In genomic region chr8:94186542-94186941, GRCm38 (mm10) we compare ENCODE assay signal across 8 mouse cellular contexts. TPM values are rescaled to one million over a fixed set of nuclear protein-coding genes. Genes with fewer than 3 reads are reported as not detected.
A peak's percentile ranks its signal among the peaks of the same experiment; 100 is the strongest.
DNase-seq lines count a peak whose midpoint lies in the region; ATAC-seq and TF ChIP-seq lines count a peak whose summit lies in the region.

No protein-coding gene starts in this region.

- peak overlapping the region; percentile 24; the same call in 1 of the 2 replicates for H3K4me2 ChIP-seq in forebrain, embryonic 12.5 days
- H3K4me2 ChIP-seq in limb, embryonic 13.5 days (replicated peaks) = peak overlapping the region; percentile 51
- H3K4me2 ChIP-seq in midbrain, embryonic 13.5 days (replicated peaks) = peak overlapping the region; percentile 22; the same call in 1 of the 2 replicates
- peak overlapping the region; percentile 35 for H3K4me2 ChIP-seq in stomach, embryonic 15.5 days

- no peak overlapping the region for H3K4me3 ChIP-seq in MEL (ENCODE audit: control insufficient read depth in 1 of 2, insufficient read depth in 1 of 2, low read depth in 2 of 2, low read length in 2 of 2)
- peak overlapping the region; percentile 11; the same call in 1 of the 2 replicates for H3K4me3 ChIP-seq in forebrain, embryonic 12.5 days (replicated peaks)
- peak overlapping the region; percentile 26 for H3K4me3 ChIP-seq in hindbrain, embryonic 10.5 days
- peak overlapping the region; percentile 20 for H3K4me3 ChIP-seq in limb, embryonic 13.5 days
- H3K4me3 ChIP-seq in midbrain, embryonic 13.5 days (replicated peaks) = no peak overlapping the region
- H3K4me3 ChIP-seq in stomach, embryonic 15.5 days (replicated peaks) = no peak overlapping the region

- no peak for TF ChIP-seq EP300 in MEL (IDR thresholded peaks at IDR 0.05; ENCODE audit: low read depth in 1 of 2, low read length in 2 of 2)

- peak; percentile 55 to 76 (median 65) for TF ChIP-seq CTCF in MEL (IDR thresholded peaks at IDR 0.05 in 2 of 3, conservative IDR thresholded peaks at IDR 0.05 in 1 of 3; ENCODE audit: control insufficient read depth in 1 of 3, insufficient read depth in 1 of 3, low read depth in 2 of 3, low read length in 3 of 3, poor library complexity in 1 of 3, severe bottlenecking in 1 of 3)

- DNase-seq in MEL (ENCODE audit: low read depth, low spot score) = peak; percentile 46
- DNase-seq in c-Kit-positive CD71-positive TER-119-positive erythroid progenitor cells, embryonic 14.5 days (ENCODE audit: low spot score) = peak; percentile 84
- DNase-seq in hindbrain, embryonic 10.5 days (ENCODE audit: low spot score) = peak; percentile 69
- no peak for DNase-seq in layer of hippocampus, postnatal 14 days (ENCODE audit: low spot score in 2 of 2)

- peak; percentile 28 for TF ChIP-seq RAD21 in MEL (IDR thresholded peaks at IDR 0.05; ENCODE audit: low read depth, low read length)

- no peak overlapping the region for H3K9ac ChIP-seq in MEL (ENCODE audit: control insufficient read depth, low read depth, low read length, poor library complexity, severe bottlenecking)
- H3K9ac ChIP-seq in forebrain, embryonic 12.5 days = no peak overlapping the region
- no peak overlapping the region for H3K9ac ChIP-seq in limb, embryonic 13.5 days
- no peak overlapping the region for H3K9ac ChIP-seq in midbrain, embryonic 13.5 days (replicated peaks)
- H3K9ac ChIP-seq in stomach, embryonic 15.5 days = no peak overlapping the region

- no peaks in the 10 kb centered on the region; the same call in 1 of the 2 replicates for H3K79me2 ChIP-seq in MEL (ENCODE audit: control insufficient read depth, insufficient read depth, low read length, poor library complexity)

- WGBS in forebrain, embryonic 12.5 days = 4% methylated on average over 17 of the region's 17 CpGs
- WGBS in hindbrain, embryonic 10.5 days = 3% methylated on average over 17 of the region's 17 CpGs
- WGBS in limb, embryonic 13.5 days = 3% methylated on average over 17 of the region's 17 CpGs
- WGBS in midbrain, embryonic 13.5 days = 3% methylated on average over 17 of the region's 17 CpGs
- WGBS in stomach, embryonic 15.5 days = 2% methylated on average over 17 of the region's 17 CpGs

- no peaks in the 10 kb centered on the region for H3K27me3 ChIP-seq in MEL (ENCODE audit: control insufficient read depth in 1 of 2, insufficient read depth in 2 of 2, low read length in 2 of 2)
- H3K27me3 ChIP-seq in forebrain, embryonic 12.5 days = peaks cover 69% of the 10 kb centered on the region
- peaks cover 78% of the 10 kb centered on the region for H3K27me3 ChIP-seq in hindbrain, embryonic 10.5 days (ENCODE audit: insufficient read depth, poor library complexity, severe bottlenecking)
- peaks cover 75% of the 10 kb centered on the region for H3K27me3 ChIP-seq in limb, embryonic 13.5 days
- H3K27me3 ChIP-seq in midbrain, embryonic 13.5 days = peaks cover 67% of the 10 kb centered on the region
- H3K27me3 ChIP-seq in stomach, embryonic 15.5 days (replicated peaks) = peaks cover 9% of the 10 kb centered on the region; the same call in 1 of the 2 replicates

- no peak for TF ChIP-seq POLR2A in MEL (IDR thresholded peaks at IDR 0.05; ENCODE audit: control insufficient read depth in 1 of 2, insufficient read depth in 1 of 2, low read depth in 1 of 2, low read length in 2 of 2, poor library complexity in 1 of 2)

- H3K36me3 ChIP-seq in MEL (ENCODE audit: control insufficient read depth in 1 of 2, insufficient read depth in 2 of 2, low read length in 2 of 2) = peaks cover 0 to 23% of the 10 kb centered on the region in 2 experiments; a peak in 2 of 4 replicates
- H3K36me3 ChIP-seq in forebrain, embryonic 12.5 days (replicated peaks) = no peaks in the 10 kb centered on the region
- H3K36me3 ChIP-seq in hindbrain, embryonic 10.5 days = no peaks in the 10 kb centered on the region
- H3K36me3 ChIP-seq in limb, embryonic 13.5 days = no peaks in the 10 kb centered on the region
- H3K36me3 ChIP-seq in midbrain, embryonic 13.5 days = no peaks in the 10 kb centered on the region
- no peaks in the 10 kb centered on the region for H3K36me3 ChIP-seq in stomach, embryonic 15.5 days

- peak; percentile 33; the same call in 1 of the 2 replicates for ATAC-seq in forebrain, embryonic 12.5 days (ENCODE audit: low FRiP score)
- ATAC-seq in limb, embryonic 13.5 days (ENCODE audit: low FRiP score, low read depth) = peak; percentile 72
- ATAC-seq in midbrain, embryonic 13.5 days = peak; percentile 55; the same call in 1 of the 2 replicates
- peak; percentile 84 for ATAC-seq in stomach, embryonic 15.5 days (ENCODE audit: insufficient read depth, low FRiP score, low read depth)

- no peaks in the 10 kb centered on the region for H3K9me3 ChIP-seq in MEL (replicated peaks; ENCODE audit: insufficient read depth, low read length)
- H3K9me3 ChIP-seq in forebrain, embryonic 12.5 days = no peaks in the 10 kb centered on the region
- no peaks in the 10 kb centered on the region for H3K9me3 ChIP-seq in hindbrain, embryonic 10.5 days
- no peaks in the 10 kb centered on the region for H3K9me3 ChIP-seq in limb, embryonic 13.5 days
- H3K9me3 ChIP-seq in midbrain, embryonic 13.5 days = no peaks in the 10 kb centered on the region
- no peaks in the 10 kb centered on the region for H3K9me3 ChIP-seq in stomach, embryonic 15.5 days

- H3K4me1 ChIP-seq in MEL (ENCODE audit: control insufficient read depth in 1 of 2, insufficient read depth in 2 of 2, low read length in 2 of 2) = peaks cover 11 to 37% of the 10 kb centered on the region in 2 experiments
- H3K4me1 ChIP-seq in forebrain, embryonic 12.5 days = peaks cover 33% of the 10 kb centered on the region
- H3K4me1 ChIP-seq in hindbrain, embryonic 10.5 days (replicated peaks) = peaks cover 55% of the 10 kb centered on the region
- H3K4me1 ChIP-seq in limb, embryonic 13.5 days = peaks cover 48% of the 10 kb centered on the region
- H3K4me1 ChIP-seq in midbrain, embryonic 13.5 days (replicated peaks) = peaks cover 30% of the 10 kb centered on the region
- H3K4me1 ChIP-seq in stomach, embryonic 15.5 days = peaks cover 22% of the 10 kb centered on the region; the same call in 1 of the 2 replicates

- no peak overlapping the region for H3K27ac ChIP-seq in MEL (ENCODE audit: control insufficient read depth, low read depth, low read length)
- H3K27ac ChIP-seq in forebrain, embryonic 12.5 days = no peak overlapping the region
- H3K27ac ChIP-seq in hindbrain, embryonic 10.5 days = peak overlapping the region; percentile 59
- no peak overlapping the region for H3K27ac ChIP-seq in limb, embryonic 13.5 days
- H3K27ac ChIP-seq in midbrain, embryonic 13.5 days = no peak overlapping the region
- H3K27ac ChIP-seq in stomach, embryonic 15.5 days = peak overlapping the region; percentile 67; the same call in 1 of the 2 replicates

RNA-seq across cellular contexts. Expression of gene Mt1, which starts 7.7 kb away (rescaled TPM):
- 1,017 and 1,342 TPM in 2 replicates for total RNA-seq in MEL (2012; rRNA removed)
- 1,000 to 10,000 TPM; 1,189 to 2,940 TPM for polyA plus RNA-seq in MEL (2012; ENCODE audit: insufficient read depth in 1 of 2, insufficient read length in 2 of 2, low read depth in 1 of 2, low replicate concordance in 2 of 2, missing spikeins in 1 of 2)
- 64.4 and 76.2 TPM in 2 replicates for polyA plus RNA-seq in forebrain, embryonic 12.5 days (2016; fragmentation: Nextera tagmentation; extraction: Ambion mirVana)
- polyA plus RNA-seq in hindbrain, embryonic 10.5 days (2016; fragmentation: Nextera tagmentation; extraction: Ambion mirVana) = 159 and 234 TPM in 2 replicates
- 77.3 and 102 TPM in 2 replicates for polyA plus RNA-seq in limb, embryonic 13.5 days (2015; fragmentation: Nextera tagmentation; extraction: Ambion mirVana)
- polyA plus RNA-seq in midbrain, embryonic 13.5 days (2015; fragmentation: Nextera tagmentation; extraction: Ambion mirVana) = 21.5 and 30.3 TPM in 2 replicates
- polyA plus RNA-seq in stomach, embryonic 15.5 days (2015; fragmentation: Nextera tagmentation; extraction: Ambion mirVana) = 1,735 and 2,224 TPM in 2 replicates
- 100 to 1,000 TPM; 472 to 625 TPM for total RNA-seq in layer of hippocampus, postnatal 14 days (2021)

RNA-seq across cellular contexts. Expression of gene Mt2, which starts 14.1 kb away (rescaled TPM):
- total RNA-seq in MEL (2012; rRNA removed) = 469 and 780 TPM in 2 replicates
- polyA plus RNA-seq in MEL (2012; ENCODE audit: insufficient read depth in 1 of 2, insufficient read length in 2 of 2, low read depth in 1 of 2, low replicate concordance in 2 of 2, missing spikeins in 1 of 2) = 1,000 to 10,000 TPM in 1 of 2 experiments, not detected in 1; 2,013 TPM
- 34.1 and 35.0 TPM in 2 replicates for polyA plus RNA-seq in forebrain, embryonic 12.5 days (2016; fragmentation: Nextera tagmentation; extraction: Ambion mirVana)
- polyA plus RNA-seq in hindbrain, embryonic 10.5 days (2016; fragmentation: Nextera tagmentation; extraction: Ambion mirVana) = 48.0 and 63.2 TPM in 2 replicates
- polyA plus RNA-seq in limb, embryonic 13.5 days (2015; fragmentation: Nextera tagmentation; extraction: Ambion mirVana) = 28.0 and 31.7 TPM in 2 replicates
- polyA plus RNA-seq in midbrain, embryonic 13.5 days (2015; fragmentation: Nextera tagmentation; extraction: Ambion mirVana) = 6.1 and 9.4 TPM in 2 replicates
- polyA plus RNA-seq in stomach, embryonic 15.5 days (2015; fragmentation: Nextera tagmentation; extraction: Ambion mirVana) = 478 and 643 TPM in 2 replicates
- total RNA-seq in layer of hippocampus, postnatal 14 days (2021) = 100 to 1,000 TPM; 467 to 654 TPM

RNA-seq across cellular contexts. Expression of gene Nup93, which starts 27.8 kb away (rescaled TPM):
- total RNA-seq in MEL (2012; rRNA removed) = 71.6 and 75.5 TPM in 2 replicates
- 100 to 1,000 TPM; 110 to 292 TPM for polyA plus RNA-seq in MEL (2012; ENCODE audit: insufficient read depth in 1 of 2, insufficient read length in 2 of 2, low read depth in 1 of 2, low replicate concordance in 2 of 2, missing spikeins in 1 of 2)
- 110 and 121 TPM in 2 replicates for polyA plus RNA-seq in forebrain, embryonic 12.5 days (2016; fragmentation: Nextera tagmentation; extraction: Ambion mirVana)
- 114 and 134 TPM in 2 replicates for polyA plus RNA-seq in hindbrain, embryonic 10.5 days (2016; fragmentation: Nextera tagmentation; extraction: Ambion mirVana)
- polyA plus RNA-seq in limb, embryonic 13.5 days (2015; fragmentation: Nextera tagmentation; extraction: Ambion mirVana) = 93.7 and 99.2 TPM in 2 replicates
- polyA plus RNA-seq in midbrain, embryonic 13.5 days (2015; fragmentation: Nextera tagmentation; extraction: Ambion mirVana) = 76.0 and 77.7 TPM in 2 replicates
- 66.1 and 77.3 TPM in 2 replicates for polyA plus RNA-seq in stomach, embryonic 15.5 days (2015; fragmentation: Nextera tagmentation; extraction: Ambion mirVana)
- total RNA-seq in layer of hippocampus, postnatal 14 days (2021) = 10 to 100 TPM; 54.8 to 56.1 TPM

RNA-seq across cellular contexts. Expression of gene Mt3, which starts 34.1 kb away (rescaled TPM):
- not detected in 2 replicates for total RNA-seq in MEL (2012; rRNA removed)
- polyA plus RNA-seq in MEL (2012; ENCODE audit: insufficient read depth in 1 of 2, insufficient read length in 2 of 2, low read depth in 1 of 2, low replicate concordance in 2 of 2, missing spikeins in 1 of 2) = not detected
- 82.2 and 103 TPM in 2 replicates for polyA plus RNA-seq in forebrain, embryonic 12.5 days (2016; fragmentation: Nextera tagmentation; extraction: Ambion mirVana)
- polyA plus RNA-seq in hindbrain, embryonic 10.5 days (2016; fragmentation: Nextera tagmentation; extraction: Ambion mirVana) = 8.4 and 13.2 TPM in 2 replicates
- polyA plus RNA-seq in limb, embryonic 13.5 days (2015; fragmentation: Nextera tagmentation; extraction: Ambion mirVana) = 0.99 and 1.2 TPM in 2 replicates
- 69.9 and 73.3 TPM in 2 replicates for polyA plus RNA-seq in midbrain, embryonic 13.5 days (2015; fragmentation: Nextera tagmentation; extraction: Ambion mirVana)
- 3.6 and 5.3 TPM in 2 replicates for polyA plus RNA-seq in stomach, embryonic 15.5 days (2015; fragmentation: Nextera tagmentation; extraction: Ambion mirVana)
- 1,000 to 10,000 TPM; 1,034 to 1,120 TPM for total RNA-seq in layer of hippocampus, postnatal 14 days (2021)

RNA-seq across cellular contexts. Expression of gene Mt4, which starts 49.5 kb away (rescaled TPM):
- not detected in 2 replicates for total RNA-seq in MEL (2012; rRNA removed)
- polyA plus RNA-seq in MEL (2012; ENCODE audit: insufficient read depth in 1 of 2, insufficient read length in 2 of 2, low read depth in 1 of 2, low replicate concordance in 2 of 2, missing spikeins in 1 of 2) = not detected
- not detected in 2 replicates for polyA plus RNA-seq in forebrain, embryonic 12.5 days (2016; fragmentation: Nextera tagmentation; extraction: Ambion mirVana)
- polyA plus RNA-seq in hindbrain, embryonic 10.5 days (2016; fragmentation: Nextera tagmentation; extraction: Ambion mirVana) = not detected in 2 replicates
- not detected in 2 replicates for polyA plus RNA-seq in limb, embryonic 13.5 days (2015; fragmentation: Nextera tagmentation; extraction: Ambion mirVana)
- polyA plus RNA-seq in midbrain, embryonic 13.5 days (2015; fragmentation: Nextera tagmentation; extraction: Ambion mirVana) = not detected in 2 replicates
- 0.66 and 0.92 TPM in 2 replicates for polyA plus RNA-seq in stomach, embryonic 15.5 days (2015; fragmentation: Nextera tagmentation; extraction: Ambion mirVana)
- total RNA-seq in layer of hippocampus, postnatal 14 days (2021) = not detected

Comparison
In these comparisons a context has a peak if more than half of its experiments do, and no peak if none do; other contexts are left out.
1. DNase-seq: peak in MEL (single experiment), c-Kit-positive CD71-positive TER-119-positive erythroid progenitor cells, embryonic 14.5 days (single experiment) and hindbrain, embryonic 10.5 days (single experiment); none in layer of hippocampus, postnatal 14 days (0 of 2).
2. H3K27ac ChIP-seq: peak in hindbrain, embryonic 10.5 days (single experiment) and stomach, embryonic 15.5 days (single experiment); none in MEL (single experiment), forebrain, embryonic 12.5 days (single experiment), limb, embryonic 13.5 days (single experiment) and midbrain, embryonic 13.5 days (single experiment).
3. H3K4me3 ChIP-seq: peak in forebrain, embryonic 12.5 days (single experiment), hindbrain, embryonic 10.5 days (single experiment) and limb, embryonic 13.5 days (single experiment); none in MEL (0 of 2), midbrain, embryonic 13.5 days (single experiment) and stomach, embryonic 15.5 days (single experiment).
4. ATAC-seq: peak in every context shown above with its lines; median percentile 84 in stomach, embryonic 15.5 days; 72 in limb, embryonic 13.5 days; 55 in midbrain, embryonic 13.5 days; 33 in forebrain, embryonic 12.5 days.
5. Peak in every context shown above with its lines, with median percentiles within 50 percentile points of each other: H3K4me2 ChIP-seq.